Mouse (Mus musculus) heart, embryonic 11.5 days (tissue): ENCODE data around the gene Gse1. TPM values are rescaled to one million over a fixed set of nuclear protein-coding genes. Genes with fewer than 3 reads are reported as not detected.
A peak's percentile ranks its signal among the peaks of the same experiment; 100 is the strongest.

Experiments used
- ATAC-seq: fragments of 200-750 bp; cut with Nextera tagmentation; replicated peaks from 2 replicates; pipeline ENCODE4 v1.8.0; 2017; ENCODE audit warnings: moderate library complexity; ENCODE audit not compliant: insufficient number of reproducible peaks, low FRiP score, low TSS enrichment
- H3K27ac ChIP-seq: fragments of 300-500 bp; sonication (generic); 2 replicates; pipeline ENCODE4 v1.5.1; 2014; ENCODE audit warnings: mild to moderate bottlenecking, low read depth, low read length
- H3K27me3 ChIP-seq: fragments of 300-500 bp; sonication (generic); 2 replicates; pipeline ENCODE4 v1.6.1; 2014; ENCODE audit warnings: mild to moderate bottlenecking, low read length, mixed read lengths; ENCODE audit not compliant: control insufficient read depth, insufficient read depth
- H3K36me3 ChIP-seq: fragments of 300-500 bp; sonication (generic); 2 replicates; pipeline ENCODE4 v1.6.1; 2014; ENCODE audit warnings: mild to moderate bottlenecking, low read length, moderate library complexity, mixed read lengths; ENCODE audit not compliant: control insufficient read depth, insufficient read depth
- H3K4me1 ChIP-seq: fragments of 300-500 bp; sonication (generic); 2 replicates; pipeline ENCODE4 v1.6.1; 2014; ENCODE audit warnings: low read length; ENCODE audit not compliant: control insufficient read depth, insufficient read depth
- H3K4me2 ChIP-seq: fragments of 300-500 bp; sonication (generic); 2 replicates; pipeline ENCODE4 v1.6.1; 2014; ENCODE audit warnings: mild to moderate bottlenecking, moderate library complexity
- H3K4me3 ChIP-seq: fragments of 300-500 bp; sonication (generic); 2 replicates; pipeline ENCODE4 v1.5.1; 2014; ENCODE audit warnings: low read depth, low read length
- H3K9ac ChIP-seq: fragments of 300-500 bp; sonication (generic); 2 replicates; pipeline ENCODE4 v1.6.1; 2014; ENCODE audit warnings: mild to moderate bottlenecking, low read depth, low read length, moderate library complexity
- H3K9me3 ChIP-seq: fragments of 300-500 bp; sonication (generic); replicated peaks from 2 replicates; pipeline ENCODE4 v1.6.1; 2016; ENCODE audit warnings: low read length; ENCODE audit not compliant: control insufficient read depth
- WGBS: fragments of 180-500 bp; shearing (Covaris S2); extraction: QIAGEN DNeasy Blood & Tissue Kit; methylation state at CpG from one replicate; pipeline ENCODE4 v1.1.7; 2014; ENCODE audit not compliant: insufficient replicate concordance; 5-methylcytosine and 5-hydroxymethylcytosine counted together
- polyA plus RNA-seq: library from polyadenylated mRNA; unstranded; fragments of >200 nt; fragmentation: Nextera tagmentation; extraction: Ambion mirVana; gene quantifications from 2 replicates; pipeline ENCODE4 v1.2.1, GENCODE M21; 2014

Gse1 gene
- polyA plus RNA-seq, 1 experiment from 2014 or later: 12.8 TPM

DNA sequence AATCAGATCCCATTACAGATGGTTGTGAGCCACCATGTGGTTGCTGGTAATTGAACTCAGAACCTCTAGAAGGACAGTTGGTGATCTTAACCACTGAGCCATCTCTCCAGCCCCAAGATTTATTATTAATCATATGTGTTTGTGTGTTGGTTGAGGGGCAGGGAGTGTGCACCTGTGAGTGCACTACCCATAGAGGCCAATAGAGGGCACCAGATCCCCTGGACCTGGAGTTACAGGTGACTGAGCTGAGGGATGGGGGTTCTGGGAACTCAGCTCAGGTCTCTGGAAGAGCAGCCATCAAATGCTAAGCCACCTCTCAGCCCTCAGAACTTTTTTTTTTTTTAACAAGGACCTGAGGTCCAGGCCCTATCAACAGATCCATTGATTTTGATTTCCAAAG lies 156.5 kb downstream of the Gse1 start:
- ATAC-seq: no peak

DNA sequence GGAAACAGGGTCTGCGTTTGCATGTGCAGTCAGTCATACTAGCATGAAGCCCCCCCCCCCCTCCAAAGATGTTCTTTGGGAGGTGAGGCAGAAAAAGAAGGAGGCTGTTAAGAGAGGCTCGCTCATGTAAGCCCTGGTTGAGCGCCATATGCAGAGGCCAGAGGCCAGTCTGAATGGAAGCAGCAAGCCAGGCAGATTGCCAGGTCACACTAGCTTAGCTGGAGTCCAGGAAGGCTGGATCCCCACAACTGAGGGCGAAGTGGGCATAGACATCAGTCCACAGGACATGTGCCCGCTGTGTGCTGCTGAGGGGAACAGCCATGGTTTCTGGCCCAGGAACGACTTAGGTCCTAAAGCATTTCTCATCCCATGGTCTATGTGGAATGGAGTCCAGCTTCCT lies 160.0 kb downstream of the Gse1 start:
- H3K9ac ChIP-seq: no peak overlapping the region
- H3K4me3 ChIP-seq: no peak overlapping the region
- H3K4me2 ChIP-seq: no peak overlapping the region
- no peaks in the 10 kb centered on the region for H3K27me3 ChIP-seq
- no peak for ATAC-seq
- H3K36me3 ChIP-seq: no peaks in the 10 kb centered on the region
- H3K27ac ChIP-seq: no peak overlapping the region
- H3K4me1 ChIP-seq: peaks cover 13% of the 10 kb centered on the region
- no peaks in the 10 kb centered on the region for H3K9me3 ChIP-seq
- 92% methylated on average over 6 of the region's 6 CpGs for WGBS

More for the DNA sequence above, 156.5 kb downstream of the Gse1 start:
- Histone ChIP-seq H3K4me1 (peaks cover 30% of the 10 kb centered on the region), H3K9ac (no peak overlapping the region), H3K4me2 (no peak overlapping the region), H3K36me3 (no peaks in the 10 kb centered on the region), H3K9me3 (no peaks in the 10 kb centered on the region), H3K27me3 (no peaks in the 10 kb centered on the region), H3K4me3 (no peak overlapping the region), H3K27ac (no peak overlapping the region)

- H3K4me3 ChIP-seq: no peak overlapping the region
- WGBS: 89% methylated on average over 7 of the region's 7 CpGs
- no peaks in the 10 kb centered on the region for H3K9me3 ChIP-seq
- H3K27ac ChIP-seq: no peak overlapping the region
- H3K9ac ChIP-seq: no peak overlapping the region
- no peaks in the 10 kb centered on the region for H3K36me3 ChIP-seq
- peaks cover 5% of the 10 kb centered on the region; the same call in 1 of the 2 replicates for H3K4me1 ChIP-seq
- ATAC-seq: no peak
- H3K27me3 ChIP-seq: no peaks in the 10 kb centered on the region
- H3K4me2 ChIP-seq: no peak overlapping the region
Measured at GRCm38 (mm10) chr8:120390598-120390997, 162.3 kb downstream of the Gse1 start.

- Histone ChIP-seq H3K27ac (no peak overlapping the region), H3K36me3 (no peaks in the 10 kb centered on the region), H3K4me1 (peaks cover 5% of the 10 kb centered on the region), H3K4me3 (no peak overlapping the region), H3K9me3 (no peaks in the 10 kb centered on the region), H3K4me2 (no peak overlapping the region), H3K27me3 (no peaks in the 10 kb centered on the region), H3K9ac (no peak overlapping the region)
- WGBS: 66% methylated on average over 21 of the region's 21 CpGs
- ATAC-seq: no peak
Measured at GRCm38 (mm10) chr8:120391856-120392255, 163.6 kb downstream of the Gse1 start.

DNA sequence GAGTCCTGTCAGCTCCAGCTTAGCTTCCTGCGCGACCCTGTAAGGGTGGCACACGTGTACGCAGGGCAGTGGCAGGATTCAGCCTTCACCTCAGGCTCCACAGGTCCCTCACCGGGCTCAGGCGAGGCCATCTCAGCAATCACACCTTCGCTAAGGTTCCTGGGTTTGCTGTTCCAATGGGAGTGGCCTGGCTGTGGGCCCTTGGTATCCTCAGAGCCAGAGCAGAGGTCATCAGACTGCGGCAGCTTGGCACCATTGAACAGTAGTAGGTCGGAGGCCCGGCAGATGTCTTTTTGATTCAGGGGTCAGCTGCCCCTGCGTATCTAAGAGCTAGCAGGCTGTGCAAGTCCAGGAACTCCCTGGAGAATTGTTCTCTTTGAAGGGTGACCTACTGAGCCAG lies 164.8 kb downstream of the Gse1 start:
- no peak overlapping the region for H3K9ac ChIP-seq
- no peak for ATAC-seq
- no peaks in the 10 kb centered on the region for H3K9me3 ChIP-seq
- no peak overlapping the region for H3K4me3 ChIP-seq
- H3K4me2 ChIP-seq: no peak overlapping the region
- H3K27ac ChIP-seq: no peak overlapping the region
- 83% methylated on average over 11 of the region's 11 CpGs for WGBS
- no peaks in the 10 kb centered on the region for H3K27me3 ChIP-seq
- H3K4me1 ChIP-seq: peaks cover 13% of the 10 kb centered on the region
- no peaks in the 10 kb centered on the region for H3K36me3 ChIP-seq

GRCm38 (mm10) chr8:120393871-120394275 lies 165.6 kb downstream of the Gse1 start:
- Histone ChIP-seq H3K9me3 (no peaks in the 10 kb centered on the region), H3K36me3 (no peaks in the 10 kb centered on the region), H3K27ac (no peak overlapping the region), H3K9ac (no peak overlapping the region), H3K4me3 (no peak overlapping the region), H3K27me3 (no peaks in the 10 kb centered on the region), H3K4me1 (peaks cover 13% of the 10 kb centered on the region), H3K4me2 (no peak overlapping the region)
- WGBS: 82% methylated on average over 9 of the region's 9 CpGs
- ATAC-seq: no peak

- no peak for ATAC-seq
- Histone ChIP-seq H3K9me3 (no peaks in the 10 kb centered on the region), H3K4me3 (no peak overlapping the region), H3K9ac (no peak overlapping the region), H3K27ac (no peak overlapping the region), H3K27me3 (no peaks in the 10 kb centered on the region; the same call in 1 of the 2 replicates), H3K4me2 (no peak overlapping the region), H3K4me1 (peaks cover 12% of the 10 kb centered on the region), H3K36me3 (no peaks in the 10 kb centered on the region)
- 89% methylated on average over 3 of the region's 3 CpGs for WGBS
Measured at GRCm38 (mm10) chr8:120395892-120396291, 167.6 kb downstream of the Gse1 start.

GRCm38 (mm10) chr8:120396756-120397155 lies 168.5 kb downstream of the Gse1 start:
- no peak overlapping the region for H3K4me3 ChIP-seq
- WGBS: 57% methylated on average over 3 of the region's 3 CpGs

More at GRCm38 (mm10) chr8:120396756-120397155, 168.5 kb downstream of the Gse1 start:
- Histone ChIP-seq H3K9ac (peak overlapping the region; percentile 39; the same call in 1 of the 2 replicates), H3K27ac (no peak overlapping the region), H3K36me3 (no peaks in the 10 kb centered on the region), H3K4me2 (no peak overlapping the region), H3K4me1 (peaks cover 12% of the 10 kb centered on the region; the same call in 1 of the 2 replicates), H3K9me3 (no peaks in the 10 kb centered on the region), H3K27me3 (no peaks in the 10 kb centered on the region; the same call in 1 of the 2 replicates)
- no peak for ATAC-seq
